Mouse (Mus musculus): ENCODE measurements around the gene Zfp770. TPM values are rescaled to one million over a fixed set of nuclear protein-coding genes. Genes with fewer than 3 reads are reported as not detected.

Gene Zfp770
- polyA plus RNA-seq (2014; fragmentation: Illumina TruSeq; extraction: RNeasy Lipid Tissue Mini Kit (QIAGEN cat#74804); ENCODE audit: low read depth, low replicate concordance) = 23.1 TPM

GRCm38 (mm10) chr2:114200932-114201559 lies at the start of gene Zfp770:
Gene Zfp770, minus strand, starts transcription at chr2:114201469.

GRCm38 (mm10) chr2:114186924-114187323 lies 14.3 kb downstream of the Zfp770 start, which contains the start of gene Aqr:
Gene Aqr, minus strand, starts transcription at chr2:114187024.

Other genes starting within 250 kb of the Zfp770 start
- 0.57 TPM for gene Gjd2, start 187.8 kb downstream of the Zfp770 start, polyA plus RNA-seq (2014; fragmentation: Illumina TruSeq; extraction: RNeasy Lipid Tissue Mini Kit (QIAGEN cat#74804); ENCODE audit: low read depth, low replicate concordance)
- gene Actc1, start 147.9 kb downstream of the Zfp770 start, polyA plus RNA-seq (2014; fragmentation: Illumina TruSeq; extraction: RNeasy Lipid Tissue Mini Kit (QIAGEN cat#74804); ENCODE audit: low read depth, low replicate concordance) = 0.69 TPM
- 33.1 TPM for gene Aqr, start 14.4 kb downstream of the Zfp770 start, polyA plus RNA-seq (2014; fragmentation: Illumina TruSeq; extraction: RNeasy Lipid Tissue Mini Kit (QIAGEN cat#74804); ENCODE audit: low read depth, low replicate concordance)

All from sigmoid colon, adult 10 weeks (tissue).